Mouse (Mus musculus) heart, adult 2 months (tissue): ENCODE data around the gene Cldn4. TPM values are rescaled to one million over a fixed set of nuclear protein-coding genes. Genes with fewer than 3 reads are reported as not detected.

Experiments
- DNase-seq, 2 experiments: peaks; one replicate each; pipeline ENCODE4 v3.0.0; 2021
- H3K27ac ChIP-seq: fragments of 200-600 bp; 2 replicates; pipeline ENCODE4 v1.8.1; 2022
- H3K27me3 ChIP-seq: fragments of 200-500 bp; 2 replicates; pipeline ENCODE4 v1.6.1; 2012; ENCODE audit warnings: mild to moderate bottlenecking, low read length, inconsistent platforms, mixed read lengths; ENCODE audit not compliant: control insufficient read depth, insufficient read depth
- H3K36me3 ChIP-seq: fragments of 200-500 bp; 2 replicates; pipeline ENCODE4 v1.6.1; 2012; ENCODE audit warnings: low read length, inconsistent platforms; ENCODE audit not compliant: control insufficient read depth, insufficient read depth
- H3K4me1 ChIP-seq: fragments of 200-500 bp; 2 replicates; pipeline ENCODE4 v1.6.1; 2011; ENCODE audit warnings: low read length; ENCODE audit not compliant: control insufficient read depth, insufficient read depth
- H3K4me3 ChIP-seq: fragments of 200-600 bp; 2 replicates; pipeline ENCODE4 v1.8.1; 2022
- H3K79me2 ChIP-seq: fragments of 200-500 bp; replicated peaks from 2 replicates; pipeline ENCODE4 v1.6.1; 2012; ENCODE audit warnings: mild to moderate bottlenecking, inconsistent platforms, low read length, moderate library complexity, mixed read lengths; ENCODE audit not compliant: control insufficient read depth, insufficient read depth
- H3K9ac ChIP-seq: fragments of 200-500 bp; 2 replicates; pipeline ENCODE4 v1.6.1; 2012; ENCODE audit warnings: low read depth, mild to moderate bottlenecking, control low read depth, inconsistent platforms, low read length, mixed read lengths
- CTCF ChIP-seq: fragments of 200-600 bp; IDR thresholded peaks from 2 replicates; pipeline ENCODE4 v1.8.1; 2022; ENCODE audit warnings: antibody characterized with exemption, mild to moderate bottlenecking, moderate library complexity
- EP300 ChIP-seq: fragments of 200-500 bp; IDR thresholded peaks from 2 replicates; pipeline ENCODE4 v1.6.1; 2011; ENCODE audit warnings: low read depth, low read length, control low read depth; ENCODE audit not compliant: insufficient read depth
- POLR2A ChIP-seq: fragments of 200-500 bp; IDR thresholded peaks from 2 replicates; pipeline ENCODE4 v1.6.1; 2011; ENCODE audit warnings: mild to moderate bottlenecking, low read depth, low read length, control low read depth; ENCODE audit not compliant: insufficient read depth
- whole genome bisulfite sequencing: fragments of 180-500 bp; shearing (Covaris S2); methylation state at CpG from one replicate; pipeline ENCODE4 v1.1.7; 2018; 5-methylcytosine and 5-hydroxymethylcytosine counted together
- intact Hi-C: fragments of 180-260 bp; cut with DNase I; formaldehyde crosslinking; loops from one replicate; pipeline ENCODE4 v1.15.1; 2025
- polyA plus RNA-seq: library from polyadenylated mRNA; depleted of rRNA; stranded (reverse); fragments of >200 nt; gene quantifications from 2 replicates; pipeline ENCODE4 v1.2.3, GENCODE M21; 2012
- total RNA-seq, 2 experiments: library from RNA; stranded (reverse); gene quantifications; 2 replicates each; pipeline ENCODE4 v1.2.3; 2021

Gene Cldn4
- total and polyA plus RNA-seq, 3 experiments = 0.68 TPM; not detected in 2

GRCm38 (mm10) chr5:134913352-134913751 is 33.4 kb downstream of the Cldn4 start:
- H3K9ac ChIP-seq = no peak overlapping the region
- no peak overlapping the region for H3K27ac ChIP-seq
- no peak for TF ChIP-seq EP300
- no peak for TF ChIP-seq CTCF
- no peak for TF ChIP-seq POLR2A
- WGBS = 81% methylated on average over 3 of the region's 3 CpGs
- DNase-seq = no peak
- no peak overlapping the region for H3K4me3 ChIP-seq
- no peaks in the 10 kb centered on the region for H3K27me3 ChIP-seq
- intact Hi-C loops = loop anchor here (5.0 kb wide), 1 partner anchor 369 kb away; no protein-coding TSS in a partner anchor
- H3K79me2 ChIP-seq = no peaks in the 10 kb centered on the region
- H3K4me1 ChIP-seq = no peaks in the 10 kb centered on the region
- no peaks in the 10 kb centered on the region for H3K36me3 ChIP-seq

- no peaks in the 10 kb centered on the region for H3K4me1 ChIP-seq
- intact Hi-C loops = loop anchor here (5.0 kb wide), 1 partner anchor 370 kb away; no protein-coding TSS in a partner anchor
- H3K9ac ChIP-seq = no peak overlapping the region
- 63% methylated on average over 2 of the region's 2 CpGs for WGBS
- no peak overlapping the region for H3K4me3 ChIP-seq
- DNase-seq = no peak
- no peaks in the 10 kb centered on the region for H3K79me2 ChIP-seq
- H3K27me3 ChIP-seq = no peaks in the 10 kb centered on the region
- H3K36me3 ChIP-seq = no peaks in the 10 kb centered on the region
- no peak for TF ChIP-seq POLR2A
- TF ChIP-seq CTCF = no peak
- no peak for TF ChIP-seq EP300
- H3K27ac ChIP-seq = no peak overlapping the region
These were observed 34.8 kb downstream of the Cldn4 start for GRCm38 (mm10) chr5:134911901-134912300.

DNA sequence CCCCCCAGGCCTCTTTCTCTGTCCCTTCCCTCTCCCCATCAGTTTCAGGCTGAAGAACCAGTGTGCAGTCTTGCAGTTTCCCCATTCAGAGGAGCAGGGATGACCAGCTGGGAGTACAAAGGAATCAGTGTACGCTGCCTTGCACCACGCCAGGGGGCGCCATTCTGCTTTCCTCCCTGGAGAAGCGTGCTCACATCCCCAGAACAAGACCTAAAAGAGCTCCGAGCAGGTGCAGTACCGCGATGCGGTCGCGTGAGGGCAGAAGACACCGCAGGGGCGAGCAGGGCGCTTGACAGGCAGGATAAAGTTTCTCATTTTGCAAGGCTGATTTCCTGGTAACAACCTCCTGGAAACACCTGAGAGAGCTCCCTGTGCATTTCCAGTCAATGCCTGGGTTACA is 39.6 kb downstream of the Cldn4 start:
- peak; percentile 88 to 94 for DNase-seq
- WGBS = 2% methylated on average over 13 of the region's 13 CpGs
- H3K4me1 ChIP-seq = no peaks in the 10 kb centered on the region
- H3K36me3 ChIP-seq = no peaks in the 10 kb centered on the region
- no peak overlapping the region for H3K4me3 ChIP-seq
- intact Hi-C loops = loop anchor here (1.0 to 10.0 kb wide), 2 partner anchors 58 to 292 kb away; partner anchors contain the start of gene Lat2
- H3K9ac ChIP-seq = no peak overlapping the region
- no peaks in the 10 kb centered on the region for H3K79me2 ChIP-seq
- H3K27ac ChIP-seq = no peak overlapping the region
- TF ChIP-seq POLR2A = no peak
- peak; percentile 94 for TF ChIP-seq CTCF
- TF ChIP-seq EP300 = peak; percentile 83
- no peaks in the 10 kb centered on the region for H3K27me3 ChIP-seq

GRCm38 (mm10) chr5:134906633-134907032 is 40.1 kb downstream of the Cldn4 start, which contains the start of gene Tmem270:
Tmem270 (minus strand) TSS chr5:134906733.
- no peak for DNase-seq
- no peaks in the 10 kb centered on the region for H3K27me3 ChIP-seq
- intact Hi-C loops = loop anchor here (1.0 to 10.0 kb wide), 2 partner anchors 59 to 292 kb away; partner anchors contain the start of gene Lat2
- no peaks in the 10 kb centered on the region for H3K79me2 ChIP-seq
- H3K4me1 ChIP-seq = no peaks in the 10 kb centered on the region
- no peak within 1 kb of the TSS for H3K4me3 ChIP-seq
- H3K36me3 ChIP-seq = no peaks in the 10 kb centered on the region
- WGBS = 83% methylated on average over 6 of the region's 6 CpGs
- TF ChIP-seq POLR2A (no peak), EP300 (no peak), CTCF (no peak)
- H3K9ac ChIP-seq = no peak within 1 kb of the TSS
- no peak within 1 kb of the TSS for H3K27ac ChIP-seq

GRCm38 (mm10) chr5:134901644-134902027 is 45.1 kb downstream of the Cldn4 start:
- H3K9ac ChIP-seq = no peak overlapping the region
- intact Hi-C loops = loop anchor here (5.0 to 10.0 kb wide), 3 partner anchors 119 to 399 kb away; partner anchors contain the start of gene Lat2
- TF ChIP-seq CTCF (no peak), POLR2A (no peak), EP300 (no peak)
- no peak overlapping the region for H3K27ac ChIP-seq
- no peaks in the 10 kb centered on the region for H3K27me3 ChIP-seq
- H3K4me1 ChIP-seq = no peaks in the 10 kb centered on the region
- H3K4me3 ChIP-seq = no peak overlapping the region
- H3K36me3 ChIP-seq = no peaks in the 10 kb centered on the region
- H3K79me2 ChIP-seq = no peaks in the 10 kb centered on the region
- 69% methylated on average over 8 of the region's 8 CpGs for WGBS
- DNase-seq = no peak

- WGBS = 36% methylated on average over 12 of the region's 12 CpGs
- no peak overlapping the region for H3K4me3 ChIP-seq
- H3K79me2 ChIP-seq = no peaks in the 10 kb centered on the region
- no peaks in the 10 kb centered on the region for H3K36me3 ChIP-seq
- no peak overlapping the region for H3K9ac ChIP-seq
- peak; percentile 62 to 72 for DNase-seq
- H3K27ac ChIP-seq = no peak overlapping the region
- H3K4me1 ChIP-seq = no peaks in the 10 kb centered on the region
- intact Hi-C loops = loop anchor here (5.0 to 10.0 kb wide), 3 partner anchors 119 to 399 kb away; partner anchors contain the start of gene Lat2
- no peaks in the 10 kb centered on the region for H3K27me3 ChIP-seq
- no peak for TF ChIP-seq POLR2A
- peak; percentile 88 for TF ChIP-seq CTCF
- TF ChIP-seq EP300 = peak; percentile 92
These were observed 45.6 kb downstream of the Cldn4 start for GRCm38 (mm10) chr5:134901012-134901643.
